Mouse (Mus musculus) liver, embryonic 11.5 days (tissue): Measurements from ENCODE around the gene Ppp2r2c. TPM values are rescaled to one million over a fixed set of nuclear protein-coding genes. Genes with fewer than 3 reads are reported as not detected.

ENCODE experiments used
- ATAC-seq: fragments of 200-750 bp; cut with Nextera tagmentation; replicated peaks from 2 replicates; pipeline ENCODE4 v1.8.0; 2017; ENCODE audit warnings: moderate number of reproducible peaks, mild to moderate bottlenecking, moderate TSS enrichment, moderate library complexity; ENCODE audit not compliant: low FRiP score
- DNase-seq: peaks from one replicate; pipeline ENCODE4 v3.0.0-alpha.2; 2017; ENCODE audit warnings: low spot score
- H3K27ac ChIP-seq: fragments of 300-500 bp; sonication (generic); 2 replicates; pipeline ENCODE4 v1.5.1; 2014; ENCODE audit warnings: mild to moderate bottlenecking, low read depth, low read length, control low read depth
- H3K27me3 ChIP-seq: fragments of 300-500 bp; sonication (generic); replicated peaks from 2 replicates; pipeline ENCODE4 v1.6.1; 2014; ENCODE audit warnings: low read length, mixed read lengths; ENCODE audit not compliant: control insufficient read depth, insufficient read depth
- H3K36me3 ChIP-seq: fragments of 300-500 bp; sonication (generic); 2 replicates; pipeline ENCODE4 v1.6.1; 2014; ENCODE audit warnings: mild to moderate bottlenecking, low read length, moderate library complexity, mixed read lengths; ENCODE audit not compliant: control insufficient read depth, insufficient read depth
- H3K4me1 ChIP-seq: fragments of 300-500 bp; sonication (generic); replicated peaks from 2 replicates; pipeline ENCODE4 v1.6.1; 2014; ENCODE audit warnings: low read length, mixed read lengths; ENCODE audit not compliant: control insufficient read depth, insufficient read depth
- H3K4me2 ChIP-seq: fragments of 300-500 bp; sonication (generic); 2 replicates; pipeline ENCODE4 v1.6.1; 2014; ENCODE audit warnings: mild to moderate bottlenecking, control low read depth, moderate library complexity
- H3K4me3 ChIP-seq: fragments of 300-500 bp; sonication (generic); 2 replicates; pipeline ENCODE4 v1.5.1; 2014; ENCODE audit warnings: low read depth, low read length, control low read depth
- H3K9ac ChIP-seq: fragments of 300-500 bp; sonication (generic); 2 replicates; pipeline ENCODE4 v1.6.1; 2014; ENCODE audit warnings: low read depth, low read length, control low read depth
- H3K9me3 ChIP-seq: fragments of 300-500 bp; sonication (generic); 2 replicates; pipeline ENCODE4 v1.6.1; 2016; ENCODE audit warnings: low read length, inconsistent platforms, mixed read lengths; ENCODE audit not compliant: control insufficient read depth
- WGBS: fragments of 180-500 bp; shearing (Covaris S2); extraction: QIAGEN DNeasy Blood & Tissue Kit; methylation state at CpG from one replicate; pipeline ENCODE4 v1.1.7; 2014; 5-methylcytosine and 5-hydroxymethylcytosine counted together
- polyA plus RNA-seq: library from polyadenylated mRNA; unstranded; fragments of >200 nt; fragmentation: Nextera tagmentation; extraction: Ambion mirVana; gene quantifications from 2 replicates; pipeline ENCODE4 v1.2.1, GENCODE M21; 2014

Gene Ppp2r2c
- polyA plus RNA-seq, 1 experiment from 2014 or later = 0.33 TPM

GRCm38 (mm10) chr5:36888501-36888900 lies 20.2 kb downstream of the Ppp2r2c start:
- H3K4me1 ChIP-seq = no peaks in the 10 kb centered on the region
- DNase-seq (no peak), ATAC-seq (no peak)
- H3K9me3 ChIP-seq = no peaks in the 10 kb centered on the region
- 81% methylated on average over 8 of the region's 8 CpGs for WGBS
- no peak overlapping the region for H3K4me3 ChIP-seq
- no peaks in the 10 kb centered on the region for H3K36me3 ChIP-seq
- no peak overlapping the region for H3K27ac ChIP-seq
- no peaks in the 10 kb centered on the region for H3K27me3 ChIP-seq
- H3K9ac ChIP-seq = no peak overlapping the region
- no peak overlapping the region for H3K4me2 ChIP-seq

- Histone ChIP-seq H3K4me3 (no peak overlapping the region), H3K27me3 (no peaks in the 10 kb centered on the region), H3K9ac (no peak overlapping the region), H3K4me2 (no peak overlapping the region), H3K27ac (no peak overlapping the region), H3K36me3 (no peaks in the 10 kb centered on the region), H3K4me1 (no peaks in the 10 kb centered on the region), H3K9me3 (no peaks in the 10 kb centered on the region)
- ATAC-seq = no peak
- no peak for DNase-seq
- 86% methylated on average over 11 of the region's 11 CpGs for WGBS
Measured at GRCm38 (mm10) chr5:36888911-36889310, 20.6 kb downstream of the Ppp2r2c start.

GRCm38 (mm10) chr5:36889380-36889886 lies 21.1 kb downstream of the Ppp2r2c start:
- DNase-seq (no peak), ATAC-seq (no peak)
- Histone ChIP-seq H3K9ac (no peak overlapping the region), H3K4me1 (no peaks in the 10 kb centered on the region), H3K27me3 (no peaks in the 10 kb centered on the region), H3K36me3 (no peaks in the 10 kb centered on the region), H3K27ac (no peak overlapping the region), H3K4me3 (no peak overlapping the region), H3K4me2 (no peak overlapping the region), H3K9me3 (no peaks in the 10 kb centered on the region)
- 81% methylated on average over 2 of the region's 2 CpGs for WGBS

- Histone ChIP-seq H3K9me3 (no peaks in the 10 kb centered on the region), H3K4me2 (no peak overlapping the region), H3K36me3 (no peaks in the 10 kb centered on the region), H3K27me3 (no peaks in the 10 kb centered on the region), H3K4me1 (no peaks in the 10 kb centered on the region), H3K27ac (no peak overlapping the region), H3K9ac (no peak overlapping the region), H3K4me3 (no peak overlapping the region)
- no peak for DNase-seq
- 63% methylated on average over 9 of the region's 9 CpGs for WGBS
- no peak for ATAC-seq
Measured at GRCm38 (mm10) chr5:36890794-36891193, 22.5 kb downstream of the Ppp2r2c start.

- no peak for DNase-seq
- WGBS = 49% methylated on average over 4 of the region's 4 CpGs
Measured at GRCm38 (mm10) chr5:36891793-36892470, 23.6 kb downstream of the Ppp2r2c start.

GRCm38 (mm10) chr5:36893263-36893662 lies 24.9 kb downstream of the Ppp2r2c start:
- ATAC-seq (no peak), DNase-seq (no peak)
- H3K36me3 ChIP-seq = no peaks in the 10 kb centered on the region
- 82% methylated on average over 9 of the region's 9 CpGs for WGBS
- H3K4me2 ChIP-seq = no peak overlapping the region
- no peaks in the 10 kb centered on the region for H3K4me1 ChIP-seq
- no peak overlapping the region for H3K4me3 ChIP-seq
- no peaks in the 10 kb centered on the region for H3K27me3 ChIP-seq
- H3K9ac ChIP-seq = no peak overlapping the region
- H3K9me3 ChIP-seq = no peaks in the 10 kb centered on the region
- no peak overlapping the region for H3K27ac ChIP-seq

More at GRCm38 (mm10) chr5:36891793-36892470, 23.6 kb downstream of the Ppp2r2c start:
- H3K27ac ChIP-seq = no peak overlapping the region
- no peaks in the 10 kb centered on the region for H3K4me1 ChIP-seq
- no peak overlapping the region for H3K9ac ChIP-seq
- no peaks in the 10 kb centered on the region for H3K27me3 ChIP-seq
- no peak overlapping the region for H3K4me3 ChIP-seq
- ATAC-seq = no peak
- H3K36me3 ChIP-seq = no peaks in the 10 kb centered on the region
- no peaks in the 10 kb centered on the region for H3K9me3 ChIP-seq
- no peak overlapping the region for H3K4me2 ChIP-seq

GRCm38 (mm10) chr5:36894070-36894469 lies 25.8 kb downstream of the Ppp2r2c start:
- 62% methylated on average over 10 of the region's 10 CpGs for WGBS
- no peaks in the 10 kb centered on the region for H3K36me3 ChIP-seq

GRCm38 (mm10) chr5:36894604-36895368 lies 26.5 kb downstream of the Ppp2r2c start:
- H3K4me2 ChIP-seq = no peak overlapping the region
- 66% methylated on average over 6 of the region's 6 CpGs for WGBS
- no peak for DNase-seq
- ATAC-seq = no peak
- H3K9me3 ChIP-seq = no peaks in the 10 kb centered on the region
- H3K9ac ChIP-seq = no peak overlapping the region
- H3K4me1 ChIP-seq = no peaks in the 10 kb centered on the region
- H3K4me3 ChIP-seq = no peak overlapping the region
- H3K27ac ChIP-seq = no peak overlapping the region
- no peaks in the 10 kb centered on the region for H3K36me3 ChIP-seq
- no peaks in the 10 kb centered on the region for H3K27me3 ChIP-seq

More at GRCm38 (mm10) chr5:36894070-36894469, 25.8 kb downstream of the Ppp2r2c start:
- Histone ChIP-seq H3K27me3 (no peaks in the 10 kb centered on the region), H3K4me1 (no peaks in the 10 kb centered on the region), H3K9ac (no peak overlapping the region), H3K4me3 (no peak overlapping the region), H3K27ac (no peak overlapping the region), H3K4me2 (no peak overlapping the region), H3K9me3 (no peaks in the 10 kb centered on the region)
- ATAC-seq = no peak
- DNase-seq = no peak
